8 mouse cellular contexts compared by ENCODE assay signal in genomic region chr7:104501589-104502371, GRCm38 (mm10). TPM values are rescaled to one million over a fixed set of nuclear protein-coding genes. Genes with fewer than 3 reads are reported as not detected.
DNase-seq lines count a peak whose midpoint lies in the region; ATAC-seq and TF ChIP-seq lines count a peak whose summit lies in the region.

No protein-coding gene starts in this region.

- no peak for TF ChIP-seq CTCF in thymus, adult 2 months (IDR thresholded peaks at IDR 0.05; ENCODE audit: borderline replicate concordance, control insufficient read depth, extremely low read depth, insufficient read depth, low read length, poor library complexity)

- H3K27me3 ChIP-seq in forebrain, embryonic 16.5 days (replicated peaks; ENCODE audit: control insufficient read depth, insufficient read depth, low read length) = no peaks in the 10 kb centered on the region
- H3K27me3 ChIP-seq in midbrain, embryonic 13.5 days = peaks cover 8% of the 10 kb centered on the region; the same call in 1 of the 2 replicates
- no peaks in the 10 kb centered on the region for H3K27me3 ChIP-seq in thymus, adult 2 months (ENCODE audit: control insufficient read depth, insufficient read depth, low read length)

- WGBS in forebrain, embryonic 16.5 days = 3% methylated on average over 58 of the region's 59 CpGs
- WGBS in midbrain, embryonic 13.5 days = 3% methylated on average over 51 of the region's 59 CpGs
- 48% methylated on average over 58 of the region's 59 CpGs for WGBS in thymus, adult 2 months

- H3K4me1 ChIP-seq in forebrain, embryonic 16.5 days (replicated peaks; ENCODE audit: control insufficient read depth, insufficient read depth, low read length) = no peaks in the 10 kb centered on the region
- H3K4me1 ChIP-seq in midbrain, embryonic 13.5 days (replicated peaks) = no peaks in the 10 kb centered on the region
- no peaks in the 10 kb centered on the region for H3K4me1 ChIP-seq in thymus, adult 2 months (replicated peaks; ENCODE audit: control insufficient read depth, insufficient read depth, low read length)

- H3K9me3 ChIP-seq in forebrain, embryonic 16.5 days (ENCODE audit: control insufficient read depth, low read length) = no peaks in the 10 kb centered on the region
- no peaks in the 10 kb centered on the region for H3K9me3 ChIP-seq in midbrain, embryonic 13.5 days

- peak overlapping the region; percentile 48 for H3K9ac ChIP-seq in forebrain, embryonic 16.5 days (replicated peaks; ENCODE audit: low read depth, low read length)
- peak overlapping the region; percentile 52 for H3K9ac ChIP-seq in midbrain, embryonic 13.5 days (replicated peaks)

- H3K4me2 ChIP-seq in forebrain, embryonic 16.5 days (ENCODE audit: low read length) = peak overlapping the region; percentile 54
- H3K4me2 ChIP-seq in midbrain, embryonic 13.5 days (replicated peaks) = peak overlapping the region; percentile 59

- H3K36me3 ChIP-seq in forebrain, embryonic 16.5 days (ENCODE audit: control insufficient read depth, insufficient read depth) = no peaks in the 10 kb centered on the region
- H3K36me3 ChIP-seq in midbrain, embryonic 13.5 days = no peaks in the 10 kb centered on the region
- no peaks in the 10 kb centered on the region for H3K36me3 ChIP-seq in thymus, adult 2 months (ENCODE audit: control insufficient read depth, insufficient read depth, low read length)

- peak overlapping the region; percentile 44 for H3K4me3 ChIP-seq in forebrain, embryonic 16.5 days (replicated peaks; ENCODE audit: low read length)
- peak overlapping the region; percentile 49 for H3K4me3 ChIP-seq in midbrain, embryonic 13.5 days (replicated peaks)
- H3K4me3 ChIP-seq in thymus, adult 2 months (ENCODE audit: control insufficient read depth, insufficient read depth, low read length) = no peak overlapping the region

- H3K27ac ChIP-seq in forebrain, embryonic 16.5 days (ENCODE audit: low read length) = no peak overlapping the region
- no peak overlapping the region for H3K27ac ChIP-seq in midbrain, embryonic 13.5 days
- no peak overlapping the region for H3K27ac ChIP-seq in thymus, adult 2 months (ENCODE audit: control insufficient read depth, insufficient read depth, low read length)

- ATAC-seq in forebrain, embryonic 16.5 days = peak; percentile 96
- peak; percentile 98 for ATAC-seq in midbrain, embryonic 13.5 days
- no peak for ATAC-seq in frontal cortex, adult (ENCODE audit: low TSS enrichment)

- DNase-seq in thymus, postnatal 4 days = peak; percentile 9
- DNase-seq in thymus, postnatal 36 days = no peak
- DNase-seq in kidney, postnatal 14 days = peak; percentile 1
- no peak for DNase-seq in cerebellum, adult 9-10 months
- no peak for DNase-seq in thymus, adult 2 months

- no peak for TF ChIP-seq POLR2A in thymus, adult 2 months (IDR thresholded peaks at IDR 0.05; ENCODE audit: control insufficient read depth, extremely low read depth, insufficient read depth, low read length, poor library complexity)

RNA-seq across cellular contexts. Expression of gene Trim30d, which starts 5.9 kb away (rescaled TPM):
- 0.15 and 0.42 TPM in 2 replicates for polyA plus RNA-seq in forebrain, embryonic 16.5 days (2015; fragmentation: Nextera tagmentation; extraction: Ambion mirVana)
- 0.05 and 0.27 TPM in 2 replicates for polyA plus RNA-seq in midbrain, embryonic 13.5 days (2015; fragmentation: Nextera tagmentation; extraction: Ambion mirVana)
- polyA plus RNA-seq in thymus, adult 2 months (2012; rRNA removed) = 2.2 and 4.8 TPM in 2 replicates

RNA-seq across cellular contexts. Expression of gene Trim30a, which starts 36.8 kb away (rescaled TPM):
- polyA plus RNA-seq in forebrain, embryonic 16.5 days (2015; fragmentation: Nextera tagmentation; extraction: Ambion mirVana) = 0.42 and 0.70 TPM in 2 replicates
- polyA plus RNA-seq in midbrain, embryonic 13.5 days (2015; fragmentation: Nextera tagmentation; extraction: Ambion mirVana) = 0.26 and 0.70 TPM in 2 replicates
- polyA plus RNA-seq in thymus, adult 2 months (2012; rRNA removed) = 10.3 and 16.8 TPM in 2 replicates

RNA-seq across cellular contexts. Expression of gene Olfr651, which starts 48.2 kb away (rescaled TPM):
- polyA plus RNA-seq in forebrain, embryonic 16.5 days (2015; fragmentation: Nextera tagmentation; extraction: Ambion mirVana) = not detected in 2 replicates
- not detected in 2 replicates for polyA plus RNA-seq in midbrain, embryonic 13.5 days (2015; fragmentation: Nextera tagmentation; extraction: Ambion mirVana)
- polyA plus RNA-seq in thymus, adult 2 months (2012; rRNA removed) = not detected in 2 replicates

RNA-seq across cellular contexts. Expression of gene Olfr652, which starts 58.9 kb away (rescaled TPM):
- not detected in 2 replicates for polyA plus RNA-seq in forebrain, embryonic 16.5 days (2015; fragmentation: Nextera tagmentation; extraction: Ambion mirVana)
- polyA plus RNA-seq in midbrain, embryonic 13.5 days (2015; fragmentation: Nextera tagmentation; extraction: Ambion mirVana) = not detected in 2 replicates
- polyA plus RNA-seq in thymus, adult 2 months (2012; rRNA removed) = not detected in 2 replicates

Comparison
In these comparisons a context has a peak if more than half of its experiments do, and no peak if none do; other contexts are left out.
1. DNase-seq: peak in thymus, postnatal 4 days (single experiment) and kidney, postnatal 14 days (single experiment); none in thymus, postnatal 36 days (0 of 2), cerebellum, adult 9-10 months (single experiment) and thymus, adult 2 months (single experiment).